Mouse (Mus musculus) forebrain, postnatal 0 days (tissue): ENCODE results near the gene Pkig. TPM values are rescaled to one million over a fixed set of nuclear protein-coding genes. Genes with fewer than 3 reads are reported as not detected.

Experiments
- ATAC-seq: fragments of 200-750 bp; cut with Nextera tagmentation; 2 replicates; pipeline ENCODE4 v1.8.0; 2017; ENCODE audit warnings: mild to moderate bottlenecking, moderate library complexity
- DNase-seq: peaks from one replicate; pipeline ENCODE4 v3.0.0-alpha.2; 2015
- H3K27ac ChIP-seq: fragments of 300-500 bp; sonication (generic); 2 replicates; pipeline ENCODE4 v1.5.1; 2014; ENCODE audit warnings: low read depth, mild to moderate bottlenecking, antibody characterized with exemption, low read length, moderate library complexity, mixed read lengths
- H3K27me3 ChIP-seq: fragments of 300-500 bp; sonication (generic); 2 replicates; pipeline ENCODE4 v1.6.1; 2014; ENCODE audit warnings: mild to moderate bottlenecking, low read length, mixed read lengths; ENCODE audit not compliant: insufficient read depth
- H3K36me3 ChIP-seq: fragments of 300-500 bp; sonication (generic); 2 replicates; pipeline ENCODE4 v1.6.1; 2014; ENCODE audit warnings: mild to moderate bottlenecking, moderate library complexity; ENCODE audit not compliant: insufficient read depth
- H3K4me1 ChIP-seq: fragments of 300-500 bp; sonication (generic); 2 replicates; pipeline ENCODE4 v1.6.1; 2014; ENCODE audit warnings: antibody characterized with exemption; ENCODE audit not compliant: insufficient read depth
- H3K4me2 ChIP-seq: fragments of 300-500 bp; sonication (generic); 2 replicates; pipeline ENCODE4 v1.6.1; 2014; ENCODE audit warnings: low read depth, mild to moderate bottlenecking, moderate library complexity
- H3K4me3 ChIP-seq: fragments of 300-500 bp; sonication (generic); 2 replicates; pipeline ENCODE4 v1.5.1; 2014; ENCODE audit warnings: low read depth, low read length, mixed read lengths
- H3K9ac ChIP-seq: fragments of 300-500 bp; sonication (generic); 2 replicates; pipeline ENCODE4 v1.6.1; 2014; ENCODE audit warnings: mild to moderate bottlenecking
- H3K9me3 ChIP-seq: fragments of 300-500 bp; sonication (generic); 2 replicates; pipeline ENCODE4 v1.6.1; 2016; ENCODE audit warnings: low read length
- CTCF ChIP-seq: sonication (generic); IDR thresholded peaks from 2 replicates; pipeline ENCODE4 v1.5.1; 2016; ENCODE audit warnings: antibody characterized with exemption, control low read depth, low read depth
- WGBS: fragments of 180-500 bp; shearing (Covaris S2); extraction: QIAGEN DNeasy Blood & Tissue Kit; methylation state at CpG from one replicate; pipeline ENCODE4 v1.1.7; 2014; 5-methylcytosine and 5-hydroxymethylcytosine counted together
- polyA plus RNA-seq: library from polyadenylated mRNA; unstranded; fragments of >200 nt; fragmentation: Nextera tagmentation; extraction: Ambion mirVana; gene quantifications from 2 replicates; pipeline ENCODE4 v1.2.1, GENCODE M21; 2015
- total RNA-seq: library from RNA; depleted of rRNA; stranded (reverse); fragments of >200 nt; gene quantifications from 2 replicates; pipeline ENCODE4 v1.2.3, GENCODE M21; 2014

Pkig gene
- total and polyA plus RNA-seq, 2 experiments from 2014 or later, result 114 to 211 TPM

GRCm38 (mm10) chr2:163735163-163735562, 77.0 kb downstream of the Pkig start:
- Histone ChIP-seq H3K9me3 (no peaks in the 10 kb centered on the region), H3K27me3 (no peaks in the 10 kb centered on the region), H3K4me3 (no peak overlapping the region), H3K36me3 (peaks cover 15% of the 10 kb centered on the region; the same call in 1 of the 2 replicates), H3K27ac (no peak overlapping the region), H3K4me2 (no peak overlapping the region), H3K9ac (no peak overlapping the region), H3K4me1 (no peaks in the 10 kb centered on the region)
- 95% methylated on average over 9 of the region's 9 CpGs for WGBS
- DNase-seq (no peak), ATAC-seq (no peak)
- no peak for TF ChIP-seq CTCF

GRCm38 (mm10) chr2:163735980-163736379, 77.8 kb downstream of the Pkig start:
- DNase-seq (no peak), ATAC-seq (no peak)
- no peaks in the 10 kb centered on the region for H3K27me3 ChIP-seq
- H3K27ac ChIP-seq, result no peak overlapping the region
- 60% methylated on average over 6 of the region's 6 CpGs for WGBS
- H3K9ac ChIP-seq, result no peak overlapping the region
- H3K4me3 ChIP-seq, result no peak overlapping the region
- no peak overlapping the region for H3K4me2 ChIP-seq
- peaks cover 12% of the 10 kb centered on the region; the same call in 1 of the 2 replicates for H3K36me3 ChIP-seq
- no peaks in the 10 kb centered on the region for H3K9me3 ChIP-seq
- no peaks in the 10 kb centered on the region for H3K4me1 ChIP-seq
- TF ChIP-seq CTCF, result no peak

GRCm38 (mm10) chr2:163742656-163743055, 84.5 kb downstream of the Pkig start:
- TF ChIP-seq CTCF, result no peak
- Histone ChIP-seq H3K4me2 (no peak overlapping the region), H3K9me3 (no peaks in the 10 kb centered on the region), H3K36me3 (no peaks in the 10 kb centered on the region), H3K27ac (no peak overlapping the region), H3K27me3 (no peaks in the 10 kb centered on the region), H3K4me3 (no peak overlapping the region), H3K9ac (no peak overlapping the region), H3K4me1 (no peaks in the 10 kb centered on the region)
- ATAC-seq (no peak), DNase-seq (no peak)
- 76% methylated on average over 5 of the region's 5 CpGs for WGBS

GRCm38 (mm10) chr2:163743357-163743756, 85.2 kb downstream of the Pkig start:
- DNase-seq (no peak), ATAC-seq (no peak)
- no peaks in the 10 kb centered on the region for H3K4me1 ChIP-seq
- H3K4me2 ChIP-seq, result no peak overlapping the region
- no peak overlapping the region for H3K4me3 ChIP-seq
- 79% methylated on average over 6 of the region's 6 CpGs for WGBS
- H3K9me3 ChIP-seq, result no peaks in the 10 kb centered on the region
- no peaks in the 10 kb centered on the region for H3K27me3 ChIP-seq
- no peak overlapping the region for H3K9ac ChIP-seq
- no peaks in the 10 kb centered on the region for H3K36me3 ChIP-seq
- H3K27ac ChIP-seq, result no peak overlapping the region
- TF ChIP-seq CTCF, result no peak

GRCm38 (mm10) chr2:163744801-163745570, 86.8 kb downstream of the Pkig start:
- TF ChIP-seq CTCF, result no peak
- H3K9me3 ChIP-seq, result no peaks in the 10 kb centered on the region
- no peaks in the 10 kb centered on the region for H3K36me3 ChIP-seq
- ATAC-seq (no peak), DNase-seq (no peak)
- no peaks in the 10 kb centered on the region for H3K27me3 ChIP-seq
- H3K27ac ChIP-seq, result no peak overlapping the region
- WGBS, result 87% methylated on average over 10 of the region's 10 CpGs
- H3K9ac ChIP-seq, result no peak overlapping the region
- no peak overlapping the region for H3K4me2 ChIP-seq
- peaks cover 7% of the 10 kb centered on the region; the same call in 1 of the 2 replicates for H3K4me1 ChIP-seq
- H3K4me3 ChIP-seq, result no peak overlapping the region

GRCm38 (mm10) chr2:163749647-163750611, 91.7 kb downstream of the Pkig start, which contains the start of gene Ada:
Ada (minus strand) TSS chr2:163750239.
- H3K27ac ChIP-seq, result no peak within 1 kb of the TSS
- peak within 1 kb of the TSS; percentile 50 for H3K4me3 ChIP-seq
- H3K9ac ChIP-seq, result peak within 1 kb of the TSS; percentile 56
- peaks cover 7% of the 10 kb centered on the region; the same call in 1 of the 2 replicates for H3K4me1 ChIP-seq
- H3K36me3 ChIP-seq, result no peaks in the 10 kb centered on the region
- H3K4me2 ChIP-seq, result peak within 1 kb of the TSS; percentile 96
- H3K27me3 ChIP-seq, result no peaks in the 10 kb centered on the region
- DNase-seq (peak; percentile 56), ATAC-seq (peak; percentile 63)
- H3K9me3 ChIP-seq, result no peaks in the 10 kb centered on the region
- 1% methylated on average over 53 of the region's 57 CpGs for WGBS
- no peak for TF ChIP-seq CTCF
